Mouse (Mus musculus) kidney, embryonic 16.5 days (tissue): ENCODE data around the gene Kcnab3. TPM values are rescaled to one million over a fixed set of nuclear protein-coding genes. Genes with fewer than 3 reads are reported as not detected.

Source experiments
- ATAC-seq: fragments of 200-750 bp; cut with Nextera tagmentation; 2 replicates; pipeline ENCODE4 v1.8.0; 2017; ENCODE audit warnings: moderate TSS enrichment; ENCODE audit not compliant: low FRiP score, low TSS enrichment
- H3K27ac ChIP-seq: fragments of 300-500 bp; sonication (generic); 2 replicates; pipeline ENCODE4 v1.5.1; 2014; ENCODE audit warnings: low read length
- H3K27me3 ChIP-seq: fragments of 300-500 bp; sonication (generic); 2 replicates; pipeline ENCODE4 v1.6.1; 2014; ENCODE audit warnings: low read length, control low read depth, mixed read lengths; ENCODE audit not compliant: insufficient read depth
- H3K36me3 ChIP-seq: fragments of 300-500 bp; sonication (generic); 2 replicates; pipeline ENCODE4 v1.6.1; 2014; ENCODE audit warnings: low read length, control low read depth, mixed read lengths; ENCODE audit not compliant: insufficient read depth
- H3K4me1 ChIP-seq: fragments of 300-500 bp; sonication (generic); 2 replicates; pipeline ENCODE4 v1.6.1; 2014; ENCODE audit warnings: low read length, control low read depth, mixed read lengths; ENCODE audit not compliant: insufficient read depth
- H3K4me2 ChIP-seq: fragments of 300-500 bp; sonication (generic); replicated peaks from 2 replicates; pipeline ENCODE4 v1.6.1; 2014; ENCODE audit warnings: low read depth, low read length
- H3K4me3 ChIP-seq: fragments of 300-500 bp; sonication (generic); 2 replicates; pipeline ENCODE4 v1.5.1; 2014; ENCODE audit warnings: mild to moderate bottlenecking, low read length
- H3K9ac ChIP-seq: fragments of 300-500 bp; sonication (generic); replicated peaks from 2 replicates; pipeline ENCODE4 v1.6.1; 2014; ENCODE audit warnings: low read length
- H3K9me3 ChIP-seq: fragments of 300-500 bp; sonication (generic); 2 replicates; pipeline ENCODE4 v1.6.1; 2016; ENCODE audit warnings: low read length, control low read depth
- WGBS: fragments of 180-500 bp; shearing (Covaris S2); extraction: QIAGEN DNeasy Blood & Tissue Kit; methylation state at CpG from one replicate; pipeline ENCODE4 v1.1.7; 2014; 5-methylcytosine and 5-hydroxymethylcytosine counted together
- polyA plus RNA-seq: library from polyadenylated mRNA; unstranded; fragments of >200 nt; fragmentation: Nextera tagmentation; extraction: Ambion mirVana; gene quantifications from 2 replicates; pipeline ENCODE4 v1.2.1, GENCODE M21; 2015

Kcnab3 gene
- polyA plus RNA-seq, 1 experiment from 2014 or later = 3.3 TPM

- Histone ChIP-seq H3K4me3 (no peak overlapping the region), H3K27me3 (no peaks in the 10 kb centered on the region), H3K4me1 (no peaks in the 10 kb centered on the region), H3K9me3 (no peaks in the 10 kb centered on the region), H3K4me2 (no peak overlapping the region), H3K36me3 (peaks cover 92% of the 10 kb centered on the region), H3K27ac (no peak overlapping the region), H3K9ac (no peak overlapping the region)
- 73% methylated on average over 5 of the region's 5 CpGs for WGBS
- no peak for ATAC-seq
These were observed 30.5 kb downstream of the Kcnab3 start for GRCm38 (mm10) chr11:69356544-69356943.

- Histone ChIP-seq H3K27ac (no peak overlapping the region), H3K27me3 (no peaks in the 10 kb centered on the region), H3K9ac (no peak overlapping the region), H3K4me3 (no peak overlapping the region), H3K4me2 (no peak overlapping the region), H3K36me3 (peaks cover 91% of the 10 kb centered on the region), H3K9me3 (no peaks in the 10 kb centered on the region), H3K4me1 (0 out of 2 replicates have a peak, but pooled peaks cover 3% of the 10 kb centered on the region)
- WGBS = 73% methylated on average over 12 of the region's 12 CpGs
- no peak for ATAC-seq
These were observed 31.6 kb downstream of the Kcnab3 start for GRCm38 (mm10) chr11:69357690-69358089.

GRCm38 (mm10) chr11:69362021-69362420, 36.0 kb downstream of the Kcnab3 start:
- peaks cover 31% of the 10 kb centered on the region for H3K4me1 ChIP-seq
- ATAC-seq = no peak
- WGBS = 56% methylated on average over 7 of the region's 7 CpGs
- H3K9me3 ChIP-seq = no peaks in the 10 kb centered on the region
- H3K27me3 ChIP-seq = no peaks in the 10 kb centered on the region
- H3K36me3 ChIP-seq = peaks cover 63% of the 10 kb centered on the region
- H3K27ac ChIP-seq = no peak overlapping the region
- 0 out of 2 replicates have a peak overlapping the region, but pooled peaks have one; percentile 16 for H3K9ac ChIP-seq
- no peak overlapping the region for H3K4me3 ChIP-seq
- H3K4me2 ChIP-seq = no peak overlapping the region

- no peak for ATAC-seq
- no peak overlapping the region for H3K4me3 ChIP-seq
- H3K36me3 ChIP-seq = peaks cover 58% of the 10 kb centered on the region
- H3K9me3 ChIP-seq = no peaks in the 10 kb centered on the region
- no peak overlapping the region for H3K4me2 ChIP-seq
- H3K27ac ChIP-seq = no peak overlapping the region
- no peaks in the 10 kb centered on the region for H3K27me3 ChIP-seq
- no peak overlapping the region for H3K9ac ChIP-seq
- 70% methylated on average over 2 of the region's 2 CpGs for WGBS
- H3K4me1 ChIP-seq = peaks cover 35% of the 10 kb centered on the region
These were observed 36.4 kb downstream of the Kcnab3 start for GRCm38 (mm10) chr11:69362479-69362878.

- Histone ChIP-seq H3K36me3 (peaks cover 40% of the 10 kb centered on the region), H3K4me1 (peaks cover 39% of the 10 kb centered on the region), H3K27me3 (no peaks in the 10 kb centered on the region), H3K27ac (peak overlapping the region; percentile 100), H3K9me3 (no peaks in the 10 kb centered on the region), H3K4me2 (peak overlapping the region; percentile 76), H3K9ac (peak overlapping the region; percentile 81; the same call in 1 of the 2 replicates), H3K4me3 (peak overlapping the region; percentile 88)
- no peak for ATAC-seq
- WGBS = 38% methylated on average over 8 of the region's 8 CpGs
These were observed 38.3 kb downstream of the Kcnab3 start for GRCm38 (mm10) chr11:69364376-69364775.

GRCm38 (mm10) chr11:69364910-69365309, 38.9 kb downstream of the Kcnab3 start:
- 0% methylated on average over 6 of the region's 6 CpGs for WGBS
- H3K27me3 ChIP-seq = no peaks in the 10 kb centered on the region

GRCm38 (mm10) chr11:69365722-69366121, 39.7 kb downstream of the Kcnab3 start:
- Histone ChIP-seq H3K36me3 (peaks cover 27% of the 10 kb centered on the region), H3K4me3 (peak overlapping the region; percentile 88), H3K9me3 (no peaks in the 10 kb centered on the region), H3K4me2 (peak overlapping the region; percentile 76), H3K27me3 (no peaks in the 10 kb centered on the region), H3K27ac (peak overlapping the region; percentile 100), H3K9ac (peak overlapping the region; percentile 81), H3K4me1 (peaks cover 46% of the 10 kb centered on the region)
- WGBS = 16% methylated on average over 6 of the region's 6 CpGs
- ATAC-seq = no peak

More at GRCm38 (mm10) chr11:69364910-69365309, 38.9 kb downstream of the Kcnab3 start:
- Histone ChIP-seq H3K4me1 (peaks cover 42% of the 10 kb centered on the region), H3K36me3 (peaks cover 35% of the 10 kb centered on the region), H3K9ac (peak overlapping the region; percentile 81), H3K9me3 (no peaks in the 10 kb centered on the region), H3K4me2 (peak overlapping the region; percentile 76), H3K27ac (peak overlapping the region; percentile 100), H3K4me3 (peak overlapping the region; percentile 88)
- peak; percentile 71 for ATAC-seq

- Histone ChIP-seq H3K27ac (peak overlapping the region; percentile 100), H3K27me3 (no peaks in the 10 kb centered on the region), H3K4me3 (peak overlapping the region; percentile 88), H3K4me2 (peak overlapping the region; percentile 76), H3K9me3 (no peaks in the 10 kb centered on the region), H3K36me3 (peaks cover 22% of the 10 kb centered on the region), H3K9ac (peak overlapping the region; percentile 81), H3K4me1 (peaks cover 52% of the 10 kb centered on the region)
- peak; percentile 80 for ATAC-seq
- WGBS = 0% methylated on average over 26 of the region's 26 CpGs
These were observed 40.2 kb downstream of the Kcnab3 start for GRCm38 (mm10) chr11:69366157-69366854.

GRCm38 (mm10) chr11:69366855-69367615, 41.0 kb downstream of the Kcnab3 start:
- peak overlapping the region; percentile 76 for H3K4me2 ChIP-seq
- H3K9ac ChIP-seq = peak overlapping the region; percentile 100
- peaks cover 59% of the 10 kb centered on the region for H3K4me1 ChIP-seq
- H3K27ac ChIP-seq = peak overlapping the region; percentile 100
- 0% methylated on average over 22 of the region's 22 CpGs for WGBS
- H3K27me3 ChIP-seq = no peaks in the 10 kb centered on the region
- H3K36me3 ChIP-seq = peaks cover 15% of the 10 kb centered on the region
- no peak for ATAC-seq
- peak overlapping the region; percentile 88 for H3K4me3 ChIP-seq
- H3K9me3 ChIP-seq = no peaks in the 10 kb centered on the region
